Mouse (Mus musculus): ENCODE measurements around the gene Hsd17b11.

GRCm38 (mm10) chr5:104035824-104036223 is 14.1 kb upstream of the Hsd17b11 start:
- TF ChIP-seq POLR2A (IDR thresholded peaks at IDR 0.05; ENCODE audit: low read depth, low read length) = no peak
- TF ChIP-seq CTCF (IDR thresholded peaks at IDR 0.05; ENCODE audit: extremely low read depth, insufficient read length, insufficient replicate concordance, low read depth, low read length) = no peak
